Mouse (Mus musculus) hematopoietic stem cell, adult 5-6 weeks (primary cell): ENCODE measurements around the gene Nol3. TPM values are rescaled to one million over a fixed set of nuclear protein-coding genes. Genes with fewer than 3 reads are reported as not detected.

Source experiments
- ATAC-seq, 2 experiments: fragments of 125-278 bp in 1 of 2; replicated peaks in 1 of 2; 2 replicates each; pipeline ENCODE4 v1.8.0; 2016 to 2017; ENCODE audit warnings: inconsistent platforms in 2 of 2, mild to moderate bottlenecking in 2 of 2, moderate number of reproducible peaks in 2 of 2, low read depth in 1 of 2, moderate TSS enrichment in 1 of 2; ENCODE audit not compliant: low FRiP score in 2 of 2, poor library complexity in 2 of 2, severe bottlenecking in 2 of 2, insufficient read depth in 1 of 2, low TSS enrichment in 1 of 2
- total RNA-seq: library from RNA; stranded (forward); fragments of 172-1452, 232-1000 nt; gene quantifications from 2 replicates; pipeline ENCODE4 v1.2.3, GENCODE M21; 2017

The Nol3 gene
- total RNA-seq, 1 experiment from 2014 or later: 0.30 TPM

DNA sequence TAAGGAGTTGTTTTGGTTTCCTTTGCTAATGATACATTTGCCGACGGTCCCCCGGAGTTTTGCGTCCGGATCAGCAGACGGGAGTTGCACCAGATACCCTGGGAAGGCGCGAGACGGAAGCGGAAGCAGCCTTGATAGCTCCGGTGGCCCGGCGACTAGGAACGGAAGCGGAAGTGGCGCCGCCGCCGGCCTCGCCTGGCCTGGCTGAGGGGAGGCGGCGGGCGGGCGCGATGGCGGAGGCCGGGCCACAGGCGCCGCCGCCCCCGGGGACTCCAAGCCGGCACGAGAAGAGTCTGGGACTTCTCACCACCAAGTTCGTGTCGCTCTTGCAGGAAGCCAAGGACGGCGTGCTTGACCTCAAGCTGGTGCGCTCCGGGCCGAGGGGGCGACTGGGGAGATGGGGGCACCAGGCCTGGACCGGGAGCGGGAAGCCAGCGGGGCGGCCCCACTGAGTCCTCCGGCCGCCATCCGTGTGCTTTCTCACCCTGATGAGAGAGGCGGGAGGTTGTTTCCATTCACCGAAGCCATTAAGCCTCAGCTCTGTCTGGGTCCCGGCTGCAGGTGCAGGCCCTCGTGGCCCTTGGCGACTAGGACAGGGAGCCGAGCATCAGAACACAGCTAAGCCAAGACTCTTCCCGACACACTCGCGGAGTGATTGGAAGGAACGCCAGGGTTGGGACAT, 21.7 kb downstream of the Nol3 start, which contains the start of gene E2f4:
Gene E2f4, plus strand, starts transcription at position 153 of the 682 bp plus-strand sequence.
- peak; percentile 83 to 92 for ATAC-seq

DNA sequence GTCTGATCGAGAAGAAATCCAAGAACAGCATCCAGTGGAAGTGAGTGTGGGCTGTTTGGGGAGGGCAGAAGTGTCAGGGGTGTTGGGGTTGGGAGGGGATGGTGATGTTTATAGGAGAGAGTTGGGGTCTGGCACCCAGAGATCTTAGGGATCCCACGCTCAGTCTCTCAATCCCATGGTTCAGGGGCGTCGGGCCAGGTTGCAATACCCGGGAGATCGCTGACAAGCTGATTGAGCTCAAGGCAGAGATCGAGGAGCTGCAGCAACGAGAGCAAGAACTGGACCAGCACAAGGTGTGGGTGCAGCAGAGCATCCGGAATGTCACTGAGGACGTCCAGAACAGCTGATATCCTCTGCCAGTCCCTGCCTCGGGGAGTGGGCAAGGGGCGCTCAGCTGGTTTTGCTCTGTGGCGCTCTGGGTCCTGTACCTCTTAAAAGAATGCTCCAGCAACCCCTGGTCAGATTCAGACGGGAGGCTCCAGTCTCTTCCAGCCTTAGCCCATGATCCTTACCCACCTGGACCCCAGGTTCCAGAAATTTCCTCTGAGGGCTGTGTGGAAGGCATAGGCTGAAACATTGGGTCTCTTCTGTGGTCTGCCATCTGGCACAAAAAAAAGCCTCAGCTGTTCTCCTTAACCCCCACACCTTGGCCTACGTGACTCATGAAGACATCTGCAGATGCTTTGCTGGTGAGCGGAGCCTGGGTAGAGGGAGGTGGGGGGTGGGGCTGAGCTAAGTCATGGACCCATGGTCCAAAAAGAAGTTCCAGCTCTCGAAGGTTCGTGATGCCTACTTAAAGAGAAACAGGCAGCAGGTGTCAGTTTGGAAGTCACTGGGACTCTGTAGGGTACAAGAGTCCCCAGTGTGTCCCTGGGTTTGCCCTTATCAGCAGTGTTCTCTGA, 22.7 kb downstream of the Nol3 start:
- ATAC-seq: no peak

GRCm38 (mm10) chr8:105299962-105300361, 24.0 kb downstream of the Nol3 start:
- no peak for ATAC-seq

DNA sequence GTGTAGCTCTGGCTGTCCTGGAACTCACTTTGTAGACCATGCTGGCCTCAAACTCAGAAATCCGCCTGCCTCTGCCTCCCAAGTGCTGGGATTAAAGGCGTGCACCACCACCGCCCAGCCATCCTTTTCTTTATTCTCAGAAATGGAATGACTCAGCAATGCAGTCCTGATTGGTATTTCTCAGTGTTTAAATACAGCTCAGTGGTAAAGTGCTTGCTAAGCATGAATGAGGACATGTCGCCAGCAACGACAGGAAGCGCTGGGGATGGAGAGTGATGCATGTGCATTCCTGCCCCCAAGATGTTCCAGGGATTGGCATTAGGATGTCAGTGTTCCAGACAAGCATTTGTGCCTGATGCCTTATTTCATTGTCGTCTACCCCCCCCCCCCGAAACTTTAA, 27.5 kb downstream of the Nol3 start:
- no peak for ATAC-seq

DNA sequence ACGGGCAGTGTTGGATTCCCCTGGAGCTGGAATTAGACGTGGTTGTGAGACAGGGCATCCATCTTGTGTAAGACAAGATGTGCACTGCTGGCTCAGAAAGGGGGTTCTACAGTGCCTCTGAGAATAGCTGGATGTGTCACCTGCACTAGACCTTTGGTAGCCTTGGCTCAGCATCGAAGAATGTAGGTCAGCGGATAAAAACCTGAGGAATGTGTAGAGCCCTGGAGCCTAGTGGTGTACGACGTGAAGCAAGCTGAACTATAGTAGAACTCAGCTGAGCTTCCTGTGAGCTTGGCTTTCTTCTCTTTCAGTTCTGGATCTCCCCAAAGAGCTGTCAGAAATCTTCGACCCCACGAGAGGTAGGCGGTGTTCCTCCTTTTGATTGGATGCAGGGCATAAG, 27.9 kb downstream of the Nol3 start:
- no peak for ATAC-seq

GRCm38 (mm10) chr8:105304325-105305210, 28.6 kb downstream of the Nol3 start:
- ATAC-seq: peak in 1 of 2 experiments; percentile 46; a peak in 2 of 4 replicates

- ATAC-seq: peak; percentile 17 to 46; a peak in 3 of 4 replicates
These were observed 29.5 kb downstream of the Nol3 start, which contains the start of gene Elmo3 for GRCm38 (mm10) chr8:105305211-105306145. Elmo3 (plus strand) TSS chr8:105305601.

DNA sequence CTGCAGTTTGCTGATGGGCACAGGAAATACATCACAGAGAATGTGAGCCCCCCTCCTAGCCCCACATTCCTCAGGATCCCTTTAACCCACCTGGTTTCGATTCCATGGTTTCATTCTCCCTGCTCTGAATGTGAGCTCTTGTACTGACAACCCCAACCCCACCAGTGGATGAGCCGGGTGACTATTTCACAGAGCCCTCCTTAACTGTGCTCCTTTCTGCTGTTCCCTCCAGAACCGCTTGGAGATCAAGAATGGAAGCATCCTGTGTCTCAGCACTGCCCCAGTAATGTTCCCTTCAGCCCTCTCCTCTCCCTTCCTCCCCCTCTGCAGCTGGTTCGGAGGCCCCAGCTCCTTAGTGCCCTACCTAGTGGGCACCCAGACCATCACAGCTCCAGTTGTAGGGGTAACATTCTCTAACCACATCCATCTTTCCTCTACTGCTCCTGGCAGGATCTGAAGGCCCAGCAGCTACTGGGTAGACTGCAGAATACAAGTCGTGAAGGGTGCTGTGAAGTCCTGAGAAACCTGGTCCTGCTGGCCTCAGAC, 30.3 kb downstream of the Nol3 start:
- no peak for ATAC-seq

GRCm38 (mm10) chr8:105307670-105308069, 31.7 kb downstream of the Nol3 start:
- no peak for ATAC-seq

- ATAC-seq: no peak
These were observed 32.5 kb downstream of the Nol3 start for GRCm38 (mm10) chr8:105308428-105308827.

GRCm38 (mm10) chr8:105309142-105309847, 33.4 kb downstream of the Nol3 start:
- ATAC-seq: no peak

GRCm38 (mm10) chr8:105310118-105310517, 34.2 kb downstream of the Nol3 start:
- no peak for ATAC-seq

DNA sequence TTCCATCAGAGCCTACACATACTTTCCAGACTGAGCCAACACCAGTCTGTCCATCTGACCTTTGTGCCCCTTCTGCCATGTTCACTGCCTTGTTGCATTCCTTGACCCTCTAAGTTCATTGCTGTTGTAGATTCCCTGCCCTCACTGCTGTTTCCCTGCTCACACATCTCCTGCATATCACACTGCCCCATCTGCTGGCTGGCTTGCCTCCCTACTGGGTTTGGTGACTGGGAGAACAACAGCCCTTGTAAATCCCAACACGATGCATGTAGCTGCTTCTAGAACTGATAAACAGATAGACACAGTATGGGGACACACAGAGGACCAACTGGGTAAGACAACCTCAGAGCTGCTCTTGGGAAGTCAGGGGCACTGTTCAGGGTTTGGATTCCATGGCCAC, 35.8 kb downstream of the Nol3 start:
- ATAC-seq: peak in 1 of 2 experiments; percentile 16; a peak in 1 of 4 replicates

DNA sequence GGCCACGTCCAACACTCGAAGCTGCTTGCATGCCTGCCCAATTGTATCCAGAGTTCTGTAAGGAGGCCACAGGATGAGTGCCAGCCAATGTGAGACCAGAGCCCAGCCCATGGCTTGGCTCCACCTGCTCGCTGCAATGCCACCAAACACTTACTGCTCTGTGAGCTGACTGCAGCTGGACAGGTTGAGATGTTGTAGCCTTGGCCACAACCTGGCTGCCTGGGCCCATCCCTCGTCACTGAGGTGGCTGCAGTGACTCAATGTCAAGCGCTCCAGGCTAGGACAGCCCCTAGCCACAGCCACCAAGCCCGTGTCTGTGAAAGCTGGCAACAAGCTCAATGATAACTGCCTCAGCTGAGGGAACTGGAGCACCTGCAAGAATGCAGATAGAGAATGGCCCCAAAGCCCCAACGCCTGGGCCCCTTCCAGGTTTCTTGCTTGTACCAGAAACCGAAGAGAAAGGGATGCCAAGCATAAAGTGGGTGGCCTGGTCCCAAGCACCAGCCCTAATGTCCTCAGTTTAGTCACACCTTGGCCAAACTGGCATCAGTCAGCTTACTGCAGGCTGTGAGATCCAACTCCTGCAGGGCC, 37.0 kb downstream of the Nol3 start:
- ATAC-seq: peak in 1 of 2 experiments; percentile 14; a peak in 1 of 4 replicates

DNA sequence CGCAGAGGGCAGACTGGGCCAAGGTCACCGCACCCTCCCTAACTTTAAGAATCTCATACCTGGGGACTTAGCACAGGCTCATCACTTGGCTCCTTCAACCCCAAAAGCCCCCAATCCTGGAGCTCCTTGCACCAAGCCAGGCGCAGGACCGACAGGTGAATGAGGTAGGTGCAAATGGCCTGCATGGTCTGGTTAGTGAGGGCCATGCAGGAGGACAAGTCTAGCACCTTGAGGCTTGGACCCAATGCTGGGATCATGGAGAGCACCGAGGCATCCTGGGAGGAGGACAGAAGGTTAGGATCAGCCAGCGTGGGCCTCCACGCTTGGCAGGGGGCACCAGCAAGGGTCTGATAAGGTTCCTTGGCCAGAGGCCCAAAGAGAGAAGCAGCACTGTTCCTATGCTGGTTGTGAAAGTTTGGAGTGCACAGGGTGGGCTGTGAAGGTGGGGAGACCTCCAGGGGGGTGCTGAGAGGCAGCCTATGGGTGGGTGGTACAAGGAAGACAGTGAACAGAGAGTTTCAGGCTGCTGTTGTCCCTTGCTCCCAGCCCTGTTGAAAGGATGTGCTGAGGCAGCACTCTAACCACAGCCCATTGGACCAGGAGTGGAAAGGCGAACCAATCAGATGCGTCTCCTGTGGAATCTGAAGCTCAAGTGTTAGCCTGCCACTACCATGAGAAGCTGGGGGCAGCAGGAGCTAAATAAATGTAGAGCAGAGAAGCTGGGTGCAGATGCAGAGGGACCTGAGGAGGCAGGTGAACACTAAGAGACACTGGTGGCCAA, 37.9 kb downstream of the Nol3 start:
- no peak for ATAC-seq
